Mouse (Mus musculus): Measurements from ENCODE around the gene Txndc11. TPM values are rescaled to one million over a fixed set of nuclear protein-coding genes. Genes with fewer than 3 reads are reported as not detected.

The Txndc11 gene
- polyA plus RNA-seq, 1 experiment from 2014 or later = 31.6 TPM

- Histone ChIP-seq H3K27me3 (replicated peaks; ENCODE audit: control insufficient read depth, insufficient read depth, low read length) (no peaks in the 10 kb centered on the region), H3K27ac (ENCODE audit: low read length) (no peak overlapping the region), H3K4me2 (ENCODE audit: low read depth, low read length) (no peak overlapping the region), H3K9ac (ENCODE audit: low read depth, low read length) (no peak overlapping the region), H3K4me3 (ENCODE audit: low read length) (no peak overlapping the region), H3K9me3 (ENCODE audit: control insufficient read depth, low read length) (no peaks in the 10 kb centered on the region), H3K4me1 (ENCODE audit: control insufficient read depth, insufficient read depth, low read length) (no peaks in the 10 kb centered on the region), H3K36me3 (ENCODE audit: control insufficient read depth, insufficient read depth, low read length) (peaks cover 12% of the 10 kb centered on the region)
- no peak for ATAC-seq
- WGBS = 77% methylated on average over 5 of the region's 5 CpGs
Measured at GRCm38 (mm10) chr16:11086856-11087588, 47.4 kb downstream of the Txndc11 start.

GRCm38 (mm10) chr16:11086299-11086698 is 48.2 kb downstream of the Txndc11 start:
- Histone ChIP-seq H3K4me2 (ENCODE audit: low read depth, low read length) (no peak overlapping the region), H3K4me1 (ENCODE audit: control insufficient read depth, insufficient read depth, low read length) (no peaks in the 10 kb centered on the region), H3K4me3 (ENCODE audit: low read length) (no peak overlapping the region), H3K36me3 (ENCODE audit: control insufficient read depth, insufficient read depth, low read length) (peaks cover 13% of the 10 kb centered on the region), H3K27ac (ENCODE audit: low read length) (no peak overlapping the region), H3K9me3 (ENCODE audit: control insufficient read depth, low read length) (no peaks in the 10 kb centered on the region), H3K27me3 (replicated peaks; ENCODE audit: control insufficient read depth, insufficient read depth, low read length) (no peaks in the 10 kb centered on the region), H3K9ac (ENCODE audit: low read depth, low read length) (no peak overlapping the region)
- no peak for ATAC-seq
- 93% methylated on average over 3 of the region's 3 CpGs for WGBS

GRCm38 (mm10) chr16:11084181-11084580 is 50.3 kb downstream of the Txndc11 start:
- Histone ChIP-seq H3K9ac (ENCODE audit: low read depth, low read length) (no peak overlapping the region), H3K4me3 (ENCODE audit: low read length) (no peak overlapping the region), H3K4me2 (ENCODE audit: low read depth, low read length) (no peak overlapping the region), H3K27ac (ENCODE audit: low read length) (no peak overlapping the region), H3K4me1 (ENCODE audit: control insufficient read depth, insufficient read depth, low read length) (no peaks in the 10 kb centered on the region), H3K27me3 (replicated peaks; ENCODE audit: control insufficient read depth, insufficient read depth, low read length) (no peaks in the 10 kb centered on the region), H3K36me3 (ENCODE audit: control insufficient read depth, insufficient read depth, low read length) (peaks cover 16% of the 10 kb centered on the region), H3K9me3 (ENCODE audit: control insufficient read depth, low read length) (no peaks in the 10 kb centered on the region)
- WGBS = 90% methylated on average over 8 of the region's 8 CpGs
- ATAC-seq = no peak

- H3K27ac ChIP-seq (ENCODE audit: low read length) = no peak overlapping the region
- WGBS = 73% methylated on average over 3 of the region's 3 CpGs
Measured at GRCm38 (mm10) chr16:11078216-11078869, 56.1 kb downstream of the Txndc11 start.

GRCm38 (mm10) chr16:11077601-11078201 is 56.7 kb downstream of the Txndc11 start:
- H3K27me3 ChIP-seq (replicated peaks; ENCODE audit: control insufficient read depth, insufficient read depth, low read length) = no peaks in the 10 kb centered on the region
- ATAC-seq = no peak
- H3K9me3 ChIP-seq (ENCODE audit: control insufficient read depth, low read length) = no peaks in the 10 kb centered on the region
- H3K4me3 ChIP-seq (ENCODE audit: low read length) = no peak overlapping the region
- H3K4me1 ChIP-seq (ENCODE audit: control insufficient read depth, insufficient read depth, low read length) = no peaks in the 10 kb centered on the region
- no peak overlapping the region for H3K4me2 ChIP-seq (ENCODE audit: low read depth, low read length)
- peaks cover 28% of the 10 kb centered on the region for H3K36me3 ChIP-seq (ENCODE audit: control insufficient read depth, insufficient read depth, low read length)
- no peak overlapping the region for H3K27ac ChIP-seq (ENCODE audit: low read length)
- H3K9ac ChIP-seq (ENCODE audit: low read depth, low read length) = no peak overlapping the region
- 90% methylated on average over 9 of the region's 9 CpGs for WGBS

More at GRCm38 (mm10) chr16:11078216-11078869, 56.1 kb downstream of the Txndc11 start:
- no peak for ATAC-seq
- no peaks in the 10 kb centered on the region for H3K27me3 ChIP-seq (replicated peaks; ENCODE audit: control insufficient read depth, insufficient read depth, low read length)
- peaks cover 28% of the 10 kb centered on the region for H3K36me3 ChIP-seq (ENCODE audit: control insufficient read depth, insufficient read depth, low read length)
- no peaks in the 10 kb centered on the region for H3K9me3 ChIP-seq (ENCODE audit: control insufficient read depth, low read length)
- no peak overlapping the region for H3K4me3 ChIP-seq (ENCODE audit: low read length)
- H3K4me2 ChIP-seq (ENCODE audit: low read depth, low read length) = no peak overlapping the region
- H3K9ac ChIP-seq (ENCODE audit: low read depth, low read length) = no peak overlapping the region
- H3K4me1 ChIP-seq (ENCODE audit: control insufficient read depth, insufficient read depth, low read length) = no peaks in the 10 kb centered on the region

- Histone ChIP-seq H3K9me3 (ENCODE audit: control insufficient read depth, low read length) (no peaks in the 10 kb centered on the region), H3K27ac (ENCODE audit: low read length) (no peak overlapping the region), H3K27me3 (replicated peaks; ENCODE audit: control insufficient read depth, insufficient read depth, low read length) (no peaks in the 10 kb centered on the region), H3K4me1 (ENCODE audit: control insufficient read depth, insufficient read depth, low read length) (peaks cover 17% of the 10 kb centered on the region), H3K9ac (ENCODE audit: low read depth, low read length) (no peak overlapping the region), H3K4me2 (ENCODE audit: low read depth, low read length) (no peak overlapping the region), H3K36me3 (ENCODE audit: control insufficient read depth, insufficient read depth, low read length) (peaks cover 11% of the 10 kb centered on the region), H3K4me3 (ENCODE audit: low read length) (no peak overlapping the region)
- 78% methylated on average over 6 of the region's 6 CpGs for WGBS
- ATAC-seq = no peak
Measured at GRCm38 (mm10) chr16:11073060-11073459, 61.4 kb downstream of the Txndc11 start.

- no peak for ATAC-seq
- no peak overlapping the region for H3K27ac ChIP-seq (ENCODE audit: low read length)
- WGBS = 79% methylated on average over 8 of the region's 8 CpGs
- H3K4me1 ChIP-seq (ENCODE audit: control insufficient read depth, insufficient read depth, low read length) = peaks cover 23% of the 10 kb centered on the region
- peaks cover 11% of the 10 kb centered on the region for H3K36me3 ChIP-seq (ENCODE audit: control insufficient read depth, insufficient read depth, low read length)
- no peaks in the 10 kb centered on the region for H3K27me3 ChIP-seq (replicated peaks; ENCODE audit: control insufficient read depth, insufficient read depth, low read length)
- H3K4me3 ChIP-seq (ENCODE audit: low read length) = no peak overlapping the region
- H3K4me2 ChIP-seq (ENCODE audit: low read depth, low read length) = no peak overlapping the region
- no peak overlapping the region for H3K9ac ChIP-seq (ENCODE audit: low read depth, low read length)
- H3K9me3 ChIP-seq (ENCODE audit: control insufficient read depth, low read length) = no peaks in the 10 kb centered on the region
Measured at GRCm38 (mm10) chr16:11072454-11072853, 62.0 kb downstream of the Txndc11 start.

- no peak for ATAC-seq
- Histone ChIP-seq H3K36me3 (ENCODE audit: control insufficient read depth, insufficient read depth, low read length) (peaks cover 11% of the 10 kb centered on the region), H3K9me3 (ENCODE audit: control insufficient read depth, low read length) (no peaks in the 10 kb centered on the region), H3K9ac (ENCODE audit: low read depth, low read length) (no peak overlapping the region), H3K27me3 (replicated peaks; ENCODE audit: control insufficient read depth, insufficient read depth, low read length) (no peaks in the 10 kb centered on the region), H3K4me3 (ENCODE audit: low read length) (no peak overlapping the region), H3K4me1 (ENCODE audit: control insufficient read depth, insufficient read depth, low read length) (peaks cover 26% of the 10 kb centered on the region), H3K27ac (ENCODE audit: low read length) (no peak overlapping the region), H3K4me2 (ENCODE audit: low read depth, low read length) (no peak overlapping the region)
- WGBS = 89% methylated on average over 4 of the region's 4 CpGs
Measured at GRCm38 (mm10) chr16:11071887-11072286, 62.6 kb downstream of the Txndc11 start.

GRCm38 (mm10) chr16:11071176-11071575 is 63.3 kb downstream of the Txndc11 start:
- H3K4me3 ChIP-seq (ENCODE audit: low read length) = no peak overlapping the region
- H3K27ac ChIP-seq (ENCODE audit: low read length) = no peak overlapping the region
- H3K36me3 ChIP-seq (ENCODE audit: control insufficient read depth, insufficient read depth, low read length) = peaks cover 11% of the 10 kb centered on the region
- no peak for ATAC-seq
- no peaks in the 10 kb centered on the region for H3K9me3 ChIP-seq (ENCODE audit: control insufficient read depth, low read length)
- H3K27me3 ChIP-seq (replicated peaks; ENCODE audit: control insufficient read depth, insufficient read depth, low read length) = no peaks in the 10 kb centered on the region
- H3K4me1 ChIP-seq (ENCODE audit: control insufficient read depth, insufficient read depth, low read length) = peaks cover 26% of the 10 kb centered on the region
- H3K9ac ChIP-seq (ENCODE audit: low read depth, low read length) = no peak overlapping the region
- WGBS = 84% methylated on average over 5 of the region's 5 CpGs
- H3K4me2 ChIP-seq (ENCODE audit: low read depth, low read length) = no peak overlapping the region
